Mouse (Mus musculus) bone marrow macrophage, adult 2 months (primary cell): ENCODE measurements around the gene Casr.

ENCODE experiments used
- CTCF ChIP-seq: IDR thresholded peaks from 2 replicates; pipeline ENCODE4 v1.5.1; 2012; ENCODE audit warnings: low read depth, mild to moderate bottlenecking, low read length, moderate library complexity
- POLR2A ChIP-seq: IDR thresholded peaks from 2 replicates; pipeline ENCODE4 v1.6.1; 2012; ENCODE audit warnings: mild to moderate bottlenecking, low read depth, low read length, borderline replicate concordance

DNA sequence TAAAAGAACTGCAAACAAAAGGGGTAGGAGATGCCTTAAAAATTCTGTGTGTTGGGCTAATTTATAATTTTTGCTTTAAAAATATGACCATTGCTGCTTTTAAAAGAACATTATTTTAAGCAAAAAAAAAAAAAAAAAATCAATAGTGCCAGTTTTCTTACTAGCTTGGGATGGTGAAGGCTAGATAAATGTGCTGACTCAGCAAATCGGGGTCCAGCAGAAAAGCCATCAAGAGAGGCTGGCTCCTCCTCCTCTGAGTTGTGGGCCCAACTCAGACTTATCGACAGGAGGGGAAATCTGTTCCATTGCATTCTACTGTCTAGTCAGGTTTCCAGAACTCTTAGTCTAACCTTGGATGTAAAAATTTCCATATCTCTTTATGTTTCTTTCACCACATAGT lies 45.6 kb downstream of the Casr start:
- no peak for TF ChIP-seq CTCF
- TF ChIP-seq POLR2A, result no peak
